Mouse (Mus musculus) testis, postnatal 14 days (tissue): ENCODE data around the gene Sys1.
A peak's percentile ranks its signal among the peaks of the same experiment; 100 is the strongest.

Source experiments
- DNase-seq: peaks from one replicate; pipeline ENCODE4 v3.0.0; 2021; ENCODE audit warnings: low spot score

The Sys1 gene

GRCm38 (mm10) chr2:164434681-164435080, 22.1 kb upstream of the Sys1 start:
- DNase-seq, result no peak

DNA sequence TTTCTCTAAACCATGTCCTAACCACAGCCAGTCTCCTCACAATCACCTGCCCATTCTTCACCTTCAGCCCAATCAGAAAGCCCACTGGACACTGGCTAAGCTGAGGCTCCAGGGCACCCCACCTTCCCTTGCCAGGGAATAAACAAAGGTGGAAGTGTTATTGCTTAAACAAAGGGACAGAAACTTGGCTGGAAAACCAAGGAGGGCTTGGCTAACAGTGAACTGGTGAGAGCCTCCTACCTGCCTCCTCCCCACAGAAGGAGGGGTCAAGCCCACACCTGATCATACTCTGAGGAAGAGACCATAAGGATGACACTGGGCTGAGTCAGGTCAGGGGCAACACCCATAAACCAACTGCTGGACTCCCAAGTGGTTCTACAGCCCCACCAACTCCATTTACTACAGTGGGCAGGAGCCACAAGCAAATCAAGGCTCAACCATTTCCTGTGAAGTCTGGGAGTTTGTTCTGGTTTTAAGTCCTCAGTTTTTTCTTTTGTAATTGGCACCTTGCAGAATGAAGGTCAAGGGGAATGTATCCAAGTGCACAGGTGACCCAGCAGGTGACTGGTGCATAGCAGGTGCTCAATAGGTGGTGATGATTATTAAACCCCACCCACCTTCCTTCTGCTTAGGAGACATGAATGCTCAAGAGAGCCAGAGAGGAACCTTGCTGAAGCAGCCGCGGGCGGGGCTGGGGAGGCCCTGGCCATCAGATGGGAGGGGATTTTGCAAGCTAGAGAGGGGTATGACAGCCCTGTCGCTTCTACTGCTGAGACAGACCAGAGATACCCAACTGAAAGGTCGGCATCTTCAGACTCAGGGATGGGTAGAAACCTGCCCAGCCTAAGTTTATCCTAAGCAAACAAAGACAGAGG, 21.3 kb upstream of the Sys1 start:
- DNase-seq, result no peak

DNA sequence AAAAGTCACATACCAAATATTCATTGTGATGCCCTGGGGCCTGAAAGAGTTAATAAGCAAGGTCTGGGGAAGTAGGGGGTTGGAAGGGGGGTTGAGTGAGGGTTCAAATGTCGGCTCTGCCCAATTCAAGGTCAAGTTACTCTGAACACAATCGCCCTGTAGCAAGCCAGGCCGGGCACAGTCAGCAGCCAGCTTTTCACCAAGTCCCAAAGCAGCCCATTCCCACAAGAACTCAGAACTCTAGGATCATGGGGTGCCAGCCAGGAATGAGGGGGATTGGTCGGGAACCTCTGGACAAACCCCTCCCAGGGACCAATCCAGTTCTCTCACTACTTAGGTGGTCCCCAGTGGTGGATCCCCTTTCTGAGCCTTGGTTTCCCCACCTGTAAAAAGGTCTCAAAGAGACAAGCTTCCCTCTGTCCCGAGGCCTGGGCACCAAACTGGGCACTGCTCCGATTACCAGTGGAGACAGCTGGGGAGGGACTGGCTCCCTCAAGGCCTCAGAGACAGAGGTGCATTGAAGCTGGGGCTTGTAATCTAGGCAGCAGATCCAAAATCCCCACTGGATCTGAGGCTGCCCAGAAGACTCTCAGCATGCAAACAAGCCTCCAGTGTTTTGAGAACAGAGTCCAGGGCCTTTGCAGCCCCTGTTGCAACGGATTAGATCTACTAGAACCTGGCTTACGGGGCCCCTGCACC, 20.4 kb upstream of the Sys1 start:
- DNase-seq, result no peak

DNA sequence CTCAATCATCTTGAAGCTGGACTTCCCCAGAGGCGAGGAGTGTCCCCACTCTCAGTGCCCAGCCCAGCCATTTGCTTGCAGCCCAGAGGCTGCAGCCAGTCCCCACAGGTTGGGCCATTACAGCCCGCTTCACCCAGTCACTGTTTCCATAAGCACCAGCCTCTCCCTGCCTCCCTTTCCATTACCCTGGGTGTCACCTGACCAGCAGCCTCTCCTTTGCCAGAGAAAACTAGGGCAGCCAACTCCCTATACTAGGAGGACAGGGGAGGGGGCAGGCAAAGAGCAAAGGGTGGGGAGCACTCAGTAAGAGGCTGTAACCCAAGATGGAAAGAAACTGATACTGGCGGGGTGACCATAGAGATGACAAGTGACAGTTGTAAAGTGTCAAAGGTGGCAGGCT, 19.8 kb upstream of the Sys1 start:
- no peak for DNase-seq

GRCm38 (mm10) chr2:164437710-164438109, 19.1 kb upstream of the Sys1 start:
- DNase-seq, result no peak

GRCm38 (mm10) chr2:164438257-164438656, 18.5 kb upstream of the Sys1 start:
- no peak for DNase-seq

DNA sequence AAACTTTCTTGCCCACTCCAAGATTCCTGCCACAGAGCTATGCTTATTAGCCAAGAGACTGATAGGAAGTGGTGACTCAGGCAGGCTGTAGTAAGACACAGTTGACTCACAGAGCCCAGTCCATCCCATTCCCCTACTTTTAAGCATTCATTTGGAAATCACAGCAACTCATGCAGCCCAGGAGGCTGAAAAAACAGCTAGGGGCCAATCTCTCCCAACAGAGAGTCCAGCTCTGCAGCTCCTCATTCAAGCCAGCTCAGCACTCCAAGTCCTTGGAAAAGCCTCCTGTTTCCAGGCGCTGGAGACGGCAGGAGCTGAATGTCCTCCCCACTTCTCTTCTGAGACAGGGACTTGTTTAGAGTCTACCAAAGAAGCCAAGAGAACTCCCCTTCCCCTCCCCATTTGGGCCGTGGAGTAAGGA, 17.8 kb upstream of the Sys1 start:
- DNase-seq, result peak; percentile 52

GRCm38 (mm10) chr2:164440314-164440713, 16.4 kb upstream of the Sys1 start:
- DNase-seq, result no peak

DNA sequence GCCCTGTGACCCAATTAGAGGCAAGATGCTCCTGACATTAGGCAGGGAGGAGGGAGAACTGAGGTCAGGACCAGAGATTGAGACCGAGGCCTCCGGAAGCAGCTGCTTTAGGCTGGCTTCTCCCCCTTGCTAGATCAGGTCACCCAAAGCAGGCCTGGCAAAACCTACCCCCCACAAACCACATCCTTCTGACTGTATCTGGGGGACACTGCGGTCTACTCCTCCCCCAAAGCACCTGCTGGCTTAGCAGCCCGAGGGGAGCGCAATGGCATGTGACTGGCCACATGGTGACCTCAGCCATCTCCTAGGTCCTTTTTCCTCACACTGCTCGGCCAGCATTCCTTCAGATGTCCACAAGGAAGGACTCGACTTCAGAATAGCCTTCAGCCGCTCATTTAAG, 15.6 kb upstream of the Sys1 start:
- no peak for DNase-seq

- DNase-seq, result no peak
These were observed 15.0 kb upstream of the Sys1 start for GRCm38 (mm10) chr2:164441731-164442130.

DNA sequence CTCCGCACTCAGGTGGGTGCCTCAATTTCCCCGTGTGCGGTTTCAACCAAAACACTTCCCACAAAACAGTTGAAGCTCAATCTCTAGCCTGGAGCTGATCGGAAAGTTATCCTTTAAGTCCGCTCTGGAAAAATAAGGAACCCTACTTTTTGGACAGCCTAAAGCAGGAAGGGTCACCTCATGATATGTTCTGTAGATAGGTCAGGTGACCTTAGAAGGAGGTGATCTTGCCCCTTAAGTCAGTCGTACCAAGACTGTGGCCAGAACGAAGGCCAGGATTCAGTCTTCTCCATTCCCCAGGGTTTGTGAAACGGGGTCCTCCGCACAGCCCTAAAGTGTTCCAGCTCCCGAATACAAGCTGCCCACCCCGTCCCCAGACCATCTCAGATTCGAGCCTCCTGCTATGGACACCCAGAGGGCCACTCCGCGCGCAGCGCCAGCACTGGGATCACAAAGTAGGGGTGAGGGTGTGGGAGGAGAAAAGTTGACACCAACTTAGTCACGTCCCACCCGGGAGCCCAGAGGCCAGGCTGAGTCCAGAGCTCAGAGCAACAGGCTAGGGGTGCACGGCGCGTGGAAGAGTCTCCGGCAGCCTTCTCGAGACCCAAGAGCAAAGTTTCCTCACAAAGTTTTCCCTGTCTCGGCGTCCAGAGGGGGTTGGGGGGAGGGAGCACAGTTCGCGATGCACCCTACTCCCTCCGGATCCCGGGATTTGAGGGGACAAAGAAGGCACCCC, 14.3 kb upstream of the Sys1 start:
- no peak for DNase-seq

GRCm38 (mm10) chr2:164443051-164443437, 13.7 kb upstream of the Sys1 start:
- DNase-seq, result peak; percentile 82

DNA sequence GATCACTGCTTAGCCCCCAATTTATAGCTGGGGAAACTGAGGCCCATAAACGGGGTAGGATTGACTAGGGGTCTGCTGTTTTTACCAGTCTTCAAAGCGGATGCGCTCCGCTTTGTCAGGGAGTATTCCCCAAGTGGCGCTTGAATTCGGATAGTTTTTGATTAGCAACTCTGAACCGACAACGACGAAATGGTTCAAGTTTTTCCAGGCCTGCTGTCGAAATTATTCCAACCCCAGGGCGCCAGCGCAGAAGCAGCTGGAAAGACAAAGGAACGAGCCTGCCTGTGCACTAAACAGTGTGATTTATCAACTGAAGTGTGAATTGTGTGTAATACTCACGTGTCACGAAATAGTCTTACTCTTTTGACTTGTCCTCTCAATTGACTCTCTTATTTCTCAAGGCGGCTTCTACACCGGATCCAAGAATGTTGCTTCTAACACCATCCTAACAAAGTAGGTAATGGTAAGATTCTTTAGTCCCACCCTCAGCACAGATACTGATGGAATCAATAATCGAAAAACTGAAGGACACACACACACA, 13.2 kb upstream of the Sys1 start, which contains the start of gene Sdc4:
Sdc4 (minus strand) TSS at position 428 of the 541 bp plus-strand sequence.
- no peak for DNase-seq

DNA sequence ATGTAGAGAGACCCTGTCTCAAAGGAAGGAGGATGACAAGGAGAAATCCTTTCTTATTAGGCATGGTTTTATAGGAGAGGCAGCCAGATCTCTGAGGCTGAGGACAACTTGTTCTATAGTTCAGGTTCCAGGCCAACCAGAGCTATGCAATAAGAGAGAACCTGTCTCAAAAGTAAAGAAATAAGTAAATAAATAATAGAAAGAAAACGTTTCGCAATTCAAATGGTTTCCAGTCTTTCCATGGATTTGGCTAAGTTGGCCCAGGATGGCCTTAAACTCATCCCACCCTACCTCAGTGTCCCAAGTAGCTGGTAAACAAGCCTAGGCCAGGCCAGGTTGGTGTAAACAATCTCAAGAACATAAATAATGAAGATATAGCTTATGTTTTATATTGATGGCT, 12.1 kb upstream of the Sys1 start:
- DNase-seq, result no peak

GRCm38 (mm10) chr2:164445399-164446085, 11.2 kb upstream of the Sys1 start:
- DNase-seq, result no peak

DNA sequence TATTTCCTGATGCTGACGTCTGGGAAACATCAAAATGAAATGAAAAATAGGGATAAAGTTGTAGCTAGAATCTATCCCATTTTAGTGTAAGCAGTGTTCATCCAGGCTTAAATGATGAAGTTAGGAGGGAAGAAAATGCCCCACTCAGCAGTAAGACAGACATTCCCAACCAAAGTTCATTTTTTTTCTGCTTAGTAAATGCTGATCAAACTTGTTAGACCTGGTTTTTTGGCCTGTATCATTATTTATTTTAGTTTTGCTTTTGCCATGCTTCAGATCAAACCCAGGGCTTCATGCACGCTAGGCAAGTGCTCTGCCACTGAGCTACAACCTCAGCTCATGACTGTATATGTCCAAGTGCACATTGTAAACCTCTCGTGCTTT, 10.7 kb upstream of the Sys1 start:
- no peak for DNase-seq

DNA sequence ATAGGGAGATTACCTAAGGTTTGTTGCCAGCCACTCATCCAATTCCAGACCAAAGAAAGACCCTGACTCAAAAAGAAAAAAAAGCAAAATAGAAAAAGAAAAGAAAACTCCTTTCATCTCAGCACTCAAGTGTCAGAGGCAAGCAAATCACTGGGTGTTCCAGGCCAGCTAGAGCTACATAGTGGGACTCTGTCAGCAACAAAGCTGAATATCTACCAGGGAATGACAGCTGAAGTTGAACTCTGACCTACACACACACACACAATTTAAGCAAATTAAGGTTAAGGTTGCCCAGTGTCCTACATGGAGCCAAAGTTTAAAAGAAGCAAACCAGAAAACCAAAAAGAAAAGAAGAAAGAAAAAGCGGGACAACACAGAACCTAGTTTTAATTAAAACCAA, 8.6 kb upstream of the Sys1 start:
- DNase-seq, result no peak

- no peak for DNase-seq
These were observed 7.8 kb upstream of the Sys1 start for GRCm38 (mm10) chr2:164448921-164449320.

- DNase-seq, result peak; percentile 68
These were observed 7.3 kb upstream of the Sys1 start for GRCm38 (mm10) chr2:164449341-164450042.

- DNase-seq, result no peak
These were observed 4.6 kb upstream of the Sys1 start for GRCm38 (mm10) chr2:164452000-164452676.
